Mouse (Mus musculus) forebrain, embryonic 12.5 days (tissue): ENCODE measurements around the gene Hist1h4f. TPM values are rescaled to one million over a fixed set of nuclear protein-coding genes. Genes with fewer than 3 reads are reported as not detected.
"Not testable (repeated sequence)": the region's sequence is repeated elsewhere in the genome, so short reads cannot be mapped to it uniquely, and the experiment has no call there.

Experiments used
- ATAC-seq: fragments of 200-750 bp; cut with Nextera tagmentation; 2 replicates; pipeline ENCODE4 v1.8.0; 2017; ENCODE audit warnings: moderate TSS enrichment; ENCODE audit not compliant: low FRiP score
- H3K27ac ChIP-seq: fragments of 300-500 bp; sonication (generic); 2 replicates; pipeline ENCODE4 v1.5.1; 2016; ENCODE audit warnings: mild to moderate bottlenecking
- H3K27me3 ChIP-seq: fragments of 300-500 bp; sonication (generic); 2 replicates; pipeline ENCODE4 v1.6.1; 2016; ENCODE audit warnings: mild to moderate bottlenecking
- H3K36me3 ChIP-seq: fragments of 300-500 bp; sonication (generic); replicated peaks from 2 replicates; pipeline ENCODE4 v1.6.1; 2016; ENCODE audit warnings: mild to moderate bottlenecking
- H3K4me1 ChIP-seq: fragments of 300-500 bp; sonication (generic); 2 replicates; pipeline ENCODE4 v1.6.1; 2016
- H3K4me2 ChIP-seq: fragments of 300-500 bp; sonication (generic); 2 replicates; pipeline ENCODE4 v1.6.1; 2016; ENCODE audit warnings: mild to moderate bottlenecking, moderate library complexity
- H3K4me3 ChIP-seq: fragments of 300-500 bp; sonication (generic); replicated peaks from 2 replicates; pipeline ENCODE4 v1.5.1; 2016; ENCODE audit warnings: mild to moderate bottlenecking
- H3K9ac ChIP-seq: fragments of 300-500 bp; sonication (generic); 2 replicates; pipeline ENCODE4 v1.6.1; 2016; ENCODE audit warnings: mild to moderate bottlenecking
- H3K9me3 ChIP-seq: fragments of 300-500 bp; sonication (generic); 2 replicates; pipeline ENCODE4 v1.6.1; 2016
- WGBS: fragments of 180-500 bp; shearing (Covaris S2); methylation state at CpG from one replicate; pipeline ENCODE4 v1.1.7; 2016; 5-methylcytosine and 5-hydroxymethylcytosine counted together
- polyA plus RNA-seq: library from polyadenylated mRNA; unstranded; fragments of >200 nt; fragmentation: Nextera tagmentation; extraction: Ambion mirVana; gene quantifications from 2 replicates; pipeline ENCODE4 v1.2.1, GENCODE M21; 2016

The Hist1h4f gene
- 0.74 and 1.4 TPM in 2 replicates for polyA plus RNA-seq

GRCm38 (mm10) chr13:23551146-23551834 is at the start of gene Hist1h4f:
Hist1h4f (minus strand) TSS chr13:23551648.
- Histone ChIP-seq H3K9ac (peak within 1 kb of the TSS; percentile 67), H3K4me1 (peaks cover 18% of the 10 kb centered on the region), H3K27ac (peak within 1 kb of the TSS; percentile 94), H3K4me2 (peak within 1 kb of the TSS; percentile 58), H3K4me3 (peak within 1 kb of the TSS; percentile 45)
- H3K27me3 ChIP-seq, H3K9me3 ChIP-seq, H3K36me3 ChIP-seq: not testable (repeated sequence)
- ATAC-seq: peak; percentile 84
- WGBS: under 1% methylated on average over 47 of the region's 47 CpGs

GRCm38 (mm10) chr13:23597957-23598356 is 46.5 kb upstream of the Hist1h4f start:
- Histone ChIP-seq H3K27ac (no peak overlapping the region), H3K4me1 (no peaks in the 10 kb centered on the region), H3K27me3 (no peaks in the 10 kb centered on the region), H3K36me3 (no peaks in the 10 kb centered on the region), H3K4me3 (no peak overlapping the region), H3K9ac (no peak overlapping the region), H3K9me3 (no peaks in the 10 kb centered on the region), H3K4me2 (no peak overlapping the region)
- ATAC-seq: peak; percentile 53; the same call in 1 of the 2 replicates
- WGBS: 8% methylated on average over 9 of the region's 9 CpGs

- H3K4me1 ChIP-seq: no peaks in the 10 kb centered on the region
- no peak overlapping the region for H3K4me2 ChIP-seq
- no peak overlapping the region for H3K4me3 ChIP-seq
- H3K27me3 ChIP-seq: no peaks in the 10 kb centered on the region
- H3K36me3 ChIP-seq: no peaks in the 10 kb centered on the region
- no peak for ATAC-seq
- H3K9me3 ChIP-seq: no peaks in the 10 kb centered on the region
- H3K27ac ChIP-seq: no peak overlapping the region
- H3K9ac ChIP-seq: no peak overlapping the region
- WGBS: 86% methylated on average over 7 of the region's 7 CpGs
Measured at GRCm38 (mm10) chr13:23595622-23596372, 44.3 kb upstream of the Hist1h4f start.

GRCm38 (mm10) chr13:23595185-23595584 is 43.7 kb upstream of the Hist1h4f start:
- no peak overlapping the region for H3K27ac ChIP-seq
- no peaks in the 10 kb centered on the region for H3K27me3 ChIP-seq
- WGBS: 84% methylated on average over 2 of the region's 2 CpGs
- no peak overlapping the region for H3K4me2 ChIP-seq
- no peak overlapping the region for H3K9ac ChIP-seq
- H3K4me1 ChIP-seq: no peaks in the 10 kb centered on the region
- no peak overlapping the region for H3K4me3 ChIP-seq
- H3K9me3 ChIP-seq: no peaks in the 10 kb centered on the region
- ATAC-seq: no peak
- H3K36me3 ChIP-seq: no peaks in the 10 kb centered on the region

- no peak for ATAC-seq
- Histone ChIP-seq H3K4me1 (no peaks in the 10 kb centered on the region), H3K27me3 (no peaks in the 10 kb centered on the region), H3K4me2 (no peak overlapping the region), H3K9ac (no peak overlapping the region), H3K9me3 (no peaks in the 10 kb centered on the region), H3K4me3 (no peak overlapping the region), H3K27ac (no peak overlapping the region), H3K36me3 (no peaks in the 10 kb centered on the region)
- WGBS: 79% methylated on average over 5 of the region's 5 CpGs
Measured at GRCm38 (mm10) chr13:23593051-23593770, 41.8 kb upstream of the Hist1h4f start.

- H3K9me3 ChIP-seq: no peaks in the 10 kb centered on the region
- no peak for ATAC-seq
- H3K4me1 ChIP-seq: no peaks in the 10 kb centered on the region
- H3K4me2 ChIP-seq: no peak overlapping the region
- no peaks in the 10 kb centered on the region for H3K36me3 ChIP-seq
- 87% methylated on average over 7 of the region's 7 CpGs for WGBS
- H3K27me3 ChIP-seq: no peaks in the 10 kb centered on the region
- H3K4me3 ChIP-seq: no peak overlapping the region
- H3K27ac ChIP-seq: no peak overlapping the region
- no peak overlapping the region for H3K9ac ChIP-seq
Measured at GRCm38 (mm10) chr13:23592614-23593013, 41.2 kb upstream of the Hist1h4f start.

- not testable (repeated sequence) for H3K27ac ChIP-seq, H3K4me2 ChIP-seq, H3K27me3 ChIP-seq, H3K9me3 ChIP-seq, H3K4me3 ChIP-seq, H3K36me3 ChIP-seq, H3K9ac ChIP-seq, ATAC-seq, H3K4me1 ChIP-seq
- WGBS: 92% methylated on average over 7 of the region's 7 CpGs
Measured at GRCm38 (mm10) chr13:23591886-23592285, 40.4 kb upstream of the Hist1h4f start.

GRCm38 (mm10) chr13:23591206-23591605 is 39.8 kb upstream of the Hist1h4f start:
- Histone ChIP-seq H3K4me2 (no peak overlapping the region), H3K9me3 (no peaks in the 10 kb centered on the region), H3K27ac (no peak overlapping the region), H3K4me3 (no peak overlapping the region), H3K4me1 (peaks cover 4% of the 10 kb centered on the region; the same call in 1 of the 2 replicates), H3K27me3 (no peaks in the 10 kb centered on the region), H3K9ac (no peak overlapping the region), H3K36me3 (no peaks in the 10 kb centered on the region)
- WGBS: 91% methylated on average over 7 of the region's 7 CpGs
- no peak for ATAC-seq

GRCm38 (mm10) chr13:23586940-23587225 is 35.4 kb upstream of the Hist1h4f start:
- Histone ChIP-seq H3K9me3 (no peaks in the 10 kb centered on the region), H3K9ac (peak overlapping the region; percentile 55), H3K4me3 (peak overlapping the region; percentile 23), H3K27me3 (no peaks in the 10 kb centered on the region), H3K4me2 (peak overlapping the region; percentile 55), H3K27ac (peak overlapping the region; percentile 94), H3K4me1 (peaks cover 28% of the 10 kb centered on the region), H3K36me3 (no peaks in the 10 kb centered on the region)
- no peak for ATAC-seq
- WGBS: 3% methylated on average over 1 of the region's 1 CpGs

GRCm38 (mm10) chr13:23586099-23586939 is 34.9 kb upstream of the Hist1h4f start:
- Histone ChIP-seq H3K36me3 (no peaks in the 10 kb centered on the region), H3K4me1 (peaks cover 30% of the 10 kb centered on the region), H3K4me3 (peak overlapping the region; percentile 45), H3K9me3 (no peaks in the 10 kb centered on the region), H3K4me2 (peak overlapping the region; percentile 55), H3K9ac (peak overlapping the region; percentile 55), H3K27ac (peak overlapping the region; percentile 94), H3K27me3 (no peaks in the 10 kb centered on the region)
- WGBS: 1% methylated on average over 22 of the region's 22 CpGs
- ATAC-seq: 0 out of 2 replicates have a peak, but pooled peaks have one; percentile 30

- not testable (repeated sequence) for H3K9me3 ChIP-seq, H3K36me3 ChIP-seq, H3K27me3 ChIP-seq
- Histone ChIP-seq H3K4me3 (peak overlapping the region; percentile 45), H3K27ac (peak overlapping the region; percentile 99), H3K4me1 (peaks cover 32% of the 10 kb centered on the region), H3K9ac (peak overlapping the region; percentile 75), H3K4me2 (peak overlapping the region; percentile 70)
- peak; percentile 90 for ATAC-seq
- under 1% methylated on average over 24 of the region's 36 CpGs for WGBS
Measured at GRCm38 (mm10) chr13:23585442-23586098, 34.1 kb upstream of the Hist1h4f start.
